Mouse (Mus musculus): ENCODE data around the gene Omp.

The Omp gene

DNA sequence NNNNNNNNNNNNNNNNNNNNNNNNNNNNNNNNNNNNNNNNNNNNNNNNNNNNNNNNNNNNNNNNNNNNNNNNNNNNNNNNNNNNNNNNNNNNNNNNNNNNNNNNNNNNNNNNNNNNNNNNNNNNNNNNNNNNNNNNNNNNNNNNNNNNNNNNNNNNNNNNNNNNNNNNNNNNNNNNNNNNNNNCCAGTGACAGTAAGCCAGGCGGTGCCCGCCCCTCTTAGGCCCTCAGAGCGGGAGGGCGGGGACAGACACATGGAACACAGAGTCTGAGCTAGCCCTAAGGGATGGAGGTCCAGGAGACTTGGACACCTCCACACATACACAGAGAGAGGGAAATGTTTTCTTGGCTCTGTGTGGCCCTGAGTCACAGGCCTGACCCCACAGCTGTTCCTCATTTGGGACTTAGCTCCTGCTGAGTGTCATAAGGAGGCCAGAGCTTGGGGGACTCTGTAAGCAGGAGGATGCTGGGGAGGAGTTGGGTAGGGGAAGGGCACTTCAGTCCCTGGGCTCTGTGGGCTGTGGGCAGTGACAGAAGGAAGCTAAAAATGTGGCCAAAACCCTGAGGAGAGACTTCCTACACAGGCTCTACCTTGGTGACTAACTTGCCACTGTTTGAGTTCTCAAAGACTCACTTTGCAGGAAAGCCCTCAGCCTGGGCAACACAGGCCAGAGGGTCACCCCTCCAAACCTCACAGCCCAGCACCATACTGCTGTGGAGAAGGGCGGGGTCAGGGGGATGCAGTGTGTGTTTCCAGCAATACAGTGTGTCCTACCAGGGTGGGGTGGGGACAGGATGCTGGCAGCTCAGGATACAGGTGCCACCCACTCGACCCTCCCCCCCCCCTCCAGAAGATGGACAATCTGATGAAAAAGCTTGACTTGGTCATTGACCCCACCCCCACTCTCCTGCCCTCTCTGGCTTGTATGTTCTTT is 26.1 kb upstream of the Omp start:
- no peak for DNase-seq (ENCODE audit: low spot score)

DNA sequence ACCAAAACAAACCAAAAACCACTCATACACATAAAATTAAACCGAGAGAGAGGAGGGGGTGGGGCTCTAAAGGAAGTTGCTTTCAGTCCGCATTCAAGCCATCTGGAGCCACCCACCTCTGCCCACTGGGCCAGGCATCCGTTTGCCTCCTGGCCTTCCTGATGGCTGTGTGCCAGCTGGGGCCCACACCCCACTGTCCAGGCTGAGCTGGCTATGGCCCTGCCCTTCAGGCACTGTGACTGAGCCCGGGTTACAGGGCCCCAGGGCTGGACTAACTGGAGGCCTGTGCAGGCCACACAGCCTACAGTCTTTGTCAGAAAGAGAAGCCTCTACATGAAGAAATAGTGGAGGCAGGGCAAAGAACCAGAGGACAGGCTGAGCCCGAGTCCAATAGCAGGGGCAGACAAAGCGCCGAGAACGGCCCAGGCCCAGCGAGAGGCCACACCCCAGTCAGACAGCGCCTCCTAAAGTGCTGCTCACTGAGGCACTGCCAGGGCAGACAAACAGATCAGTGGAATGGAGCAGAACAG is 19.8 kb upstream of the Omp start:
- no peak for DNase-seq (ENCODE audit: low spot score)

DNA sequence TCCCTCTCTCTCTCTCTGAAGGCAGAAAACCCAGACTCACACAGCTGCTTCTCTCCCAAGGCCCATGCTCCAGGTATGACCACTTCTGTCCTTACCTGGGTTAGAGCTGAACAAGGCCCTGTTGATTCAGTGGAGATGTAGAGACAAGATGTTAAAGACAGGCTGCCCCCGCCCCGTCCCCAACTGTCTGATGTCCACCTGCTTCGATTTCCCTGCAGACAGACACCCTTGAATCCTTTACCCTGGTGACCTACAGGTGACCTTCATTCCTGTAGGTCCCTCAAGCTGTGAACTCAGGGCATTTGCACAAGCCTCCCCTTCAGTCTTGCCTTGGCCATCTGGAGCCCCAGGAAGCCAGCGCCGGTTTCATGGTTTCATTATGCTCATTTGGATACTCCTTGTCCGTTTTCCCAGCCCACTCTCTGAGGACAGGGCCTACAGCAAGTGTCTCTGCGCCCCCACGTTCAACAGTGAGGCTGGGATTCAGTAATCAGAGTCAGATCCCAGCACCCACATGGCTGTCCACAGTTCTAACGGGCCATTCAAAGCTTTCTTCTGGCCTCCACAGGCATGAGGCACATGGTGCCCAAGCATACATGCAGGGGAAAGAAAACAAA is 19.2 kb upstream of the Omp start:
- no peak for DNase-seq (ENCODE audit: low spot score)

DNA sequence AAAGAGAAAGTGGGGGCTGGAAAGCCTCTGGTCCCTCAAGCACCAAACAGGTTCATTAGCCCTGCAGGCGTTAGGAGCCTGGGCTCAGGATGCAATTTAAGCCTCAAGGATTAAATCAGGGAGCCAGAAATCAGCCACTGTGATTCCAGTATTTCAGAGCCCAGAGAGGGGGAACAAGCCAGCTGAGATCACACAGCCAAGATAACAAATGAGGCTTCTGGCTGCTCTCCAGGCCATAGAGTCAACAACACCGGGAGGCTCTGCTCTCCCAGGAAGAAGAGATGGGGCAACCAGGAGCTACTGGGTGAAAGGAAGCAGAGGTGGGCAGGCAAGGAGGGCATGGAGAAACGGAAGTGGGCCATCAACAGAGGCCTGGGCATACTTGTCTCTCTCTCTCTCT is 18.4 kb upstream of the Omp start:
- no peak for DNase-seq (ENCODE audit: low spot score)

DNA sequence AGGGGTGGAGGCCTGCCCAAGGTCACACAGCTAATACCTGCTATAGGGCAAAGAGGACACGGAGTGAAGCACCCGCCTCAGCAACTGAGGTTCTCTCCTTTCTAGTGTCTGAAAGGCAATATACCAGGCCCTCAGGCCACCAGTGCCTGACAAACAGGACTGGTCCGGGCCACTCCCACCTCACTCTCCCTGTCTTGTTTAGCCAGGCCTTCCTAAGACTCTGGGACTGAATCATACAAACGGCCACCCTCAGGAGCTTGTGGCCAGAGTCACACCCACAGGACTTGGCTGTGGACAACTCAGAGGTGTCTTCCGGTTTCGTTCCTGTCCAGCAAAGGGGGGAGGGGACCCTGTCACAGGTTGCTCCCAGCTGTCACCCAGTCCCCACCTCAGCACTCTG is 16.9 kb upstream of the Omp start:
- no peak for DNase-seq (ENCODE audit: low spot score)

DNA sequence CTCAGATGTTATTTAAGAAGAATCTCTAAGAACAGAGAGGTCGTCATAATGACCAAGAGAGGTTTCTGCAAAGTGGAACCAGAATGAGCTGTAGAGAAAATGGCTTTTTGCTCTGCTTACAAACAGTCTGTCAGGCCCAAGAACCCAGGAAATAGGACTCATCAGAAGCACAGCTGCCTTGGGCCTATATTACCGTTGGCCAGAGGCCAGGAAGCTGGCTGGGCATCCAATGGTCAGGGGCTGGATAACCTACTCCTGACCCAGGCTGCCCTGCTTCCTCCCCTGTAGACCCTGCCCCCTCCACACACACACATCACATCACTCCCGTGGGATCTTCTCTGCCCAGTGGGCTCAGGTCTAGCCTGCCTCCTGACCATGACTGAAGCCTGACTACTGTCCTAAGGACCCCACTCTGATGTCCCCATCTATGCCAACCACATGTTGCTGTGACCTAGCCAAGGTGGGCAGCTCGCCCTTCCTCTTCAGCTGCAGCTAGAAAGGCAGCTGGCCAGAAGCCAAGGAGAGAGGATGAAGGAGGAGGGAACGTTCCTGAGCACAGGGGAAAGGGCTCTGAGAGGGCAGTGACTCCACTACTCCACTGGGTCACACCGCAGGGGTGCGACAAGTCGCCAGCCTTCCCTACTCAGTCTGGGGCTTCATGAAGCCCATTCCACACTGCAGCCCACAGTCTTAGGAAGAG is 14.9 kb upstream of the Omp start:
- DNase-seq (ENCODE audit: low spot score) = no peak

DNA sequence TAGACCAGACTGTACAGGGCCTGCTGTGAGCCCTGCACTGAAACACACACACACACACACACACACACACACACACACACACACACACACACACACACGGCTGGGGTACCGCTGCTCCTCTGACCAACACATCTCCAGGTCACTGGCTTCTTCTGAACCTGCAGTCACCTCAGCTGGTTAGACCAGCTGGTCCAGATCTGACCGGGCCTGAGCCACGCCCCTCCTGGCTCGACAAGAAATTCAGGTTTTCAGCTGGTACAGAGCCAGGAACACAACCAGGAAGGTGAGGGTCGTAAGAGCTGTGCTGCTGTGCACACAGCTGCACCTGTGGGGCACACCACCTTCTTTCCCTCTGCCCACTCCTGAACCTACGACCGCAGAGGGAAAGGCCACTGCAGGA is 13.2 kb upstream of the Omp start:
- no peak for DNase-seq (ENCODE audit: low spot score)

DNA sequence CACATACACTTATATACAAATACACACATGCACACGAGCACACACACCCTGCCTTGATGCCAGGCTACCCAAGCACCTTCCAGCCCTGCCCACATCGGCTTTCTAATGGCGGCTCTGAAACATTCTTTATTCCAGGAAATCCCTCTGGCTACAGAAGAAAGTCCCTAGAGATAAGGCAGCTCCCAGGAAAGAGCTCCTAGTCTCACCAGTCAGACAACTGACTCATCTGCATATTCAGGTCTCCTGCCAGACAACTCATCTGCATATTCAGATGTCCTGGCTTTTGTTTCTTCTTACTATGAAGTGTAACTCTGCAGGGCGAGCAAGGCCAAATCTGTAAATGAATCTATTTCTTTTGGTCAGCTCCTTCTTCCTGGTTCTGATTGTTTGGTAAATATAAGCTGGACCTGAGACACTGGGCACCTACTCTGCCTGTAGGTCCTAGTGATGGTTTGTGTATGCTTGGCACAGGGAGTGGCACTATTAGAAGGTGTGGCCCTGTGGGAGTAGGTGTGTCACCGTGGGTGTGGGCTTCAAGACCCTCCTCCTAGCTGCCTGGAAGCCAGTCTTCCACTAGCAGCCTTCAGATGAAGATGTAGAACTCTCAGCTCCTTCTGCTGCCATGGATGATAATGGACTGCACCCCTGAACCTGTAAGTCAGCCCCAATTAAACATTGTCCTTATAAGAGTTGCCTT is 12.5 kb upstream of the Omp start:
- DNase-seq (ENCODE audit: low spot score) = no peak

DNA sequence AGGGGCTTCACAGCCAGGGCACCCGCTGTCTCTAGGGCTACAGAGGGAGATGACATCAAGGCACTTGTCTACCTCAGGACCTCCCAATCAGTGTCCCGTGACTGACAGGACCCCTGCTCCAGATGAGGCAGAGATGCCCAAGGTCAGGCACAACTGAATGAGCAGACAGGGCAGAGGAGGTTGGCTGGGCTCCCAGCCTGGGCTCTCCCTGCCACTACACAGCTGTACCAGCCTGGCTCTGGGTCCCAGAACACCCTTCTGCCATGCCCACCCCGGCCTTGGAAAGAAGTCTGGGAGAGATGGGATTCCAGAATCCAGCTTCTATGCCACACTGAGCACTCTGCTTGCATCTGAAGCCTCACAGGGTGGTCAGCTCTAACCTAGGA is 11.0 kb upstream of the Omp start:
- DNase-seq (ENCODE audit: low spot score) = no peak

DNA sequence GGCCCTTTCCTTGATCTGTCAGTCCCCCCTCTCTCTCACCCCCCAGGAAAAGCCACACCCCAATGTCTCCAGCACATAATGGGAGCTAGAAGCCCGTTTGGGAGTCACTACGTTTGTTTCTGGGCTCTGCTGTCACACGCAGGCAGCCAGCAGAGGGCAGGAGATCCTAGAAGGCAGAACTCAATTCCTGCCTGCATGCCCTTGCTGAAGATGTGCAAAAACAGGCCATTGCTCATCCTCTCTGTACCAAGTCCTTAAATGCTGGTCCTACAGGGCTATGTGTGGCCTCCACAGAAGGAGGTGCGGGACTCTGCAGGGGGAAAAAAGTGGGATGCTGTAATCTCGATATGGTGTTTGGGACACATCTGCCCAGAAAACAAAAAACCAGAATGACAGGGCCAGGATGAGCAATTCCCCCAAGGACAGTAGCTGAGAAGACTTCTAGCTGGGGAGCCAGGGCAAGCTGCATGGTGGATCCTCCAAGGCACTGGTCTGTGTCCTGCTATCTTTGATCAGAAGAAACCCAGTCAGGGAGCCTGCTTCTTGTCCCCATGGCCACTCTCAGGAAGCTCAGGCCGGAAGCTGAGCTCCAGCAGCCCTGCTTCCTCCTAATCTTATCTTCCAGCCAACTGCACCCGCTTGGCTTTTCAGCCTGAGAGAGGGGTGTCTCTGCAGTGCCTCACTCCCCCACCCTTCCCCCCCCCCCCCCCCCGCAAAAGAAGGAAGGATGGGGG is 10.4 kb upstream of the Omp start:
- DNase-seq (ENCODE audit: low spot score) = peak; percentile 82

DNA sequence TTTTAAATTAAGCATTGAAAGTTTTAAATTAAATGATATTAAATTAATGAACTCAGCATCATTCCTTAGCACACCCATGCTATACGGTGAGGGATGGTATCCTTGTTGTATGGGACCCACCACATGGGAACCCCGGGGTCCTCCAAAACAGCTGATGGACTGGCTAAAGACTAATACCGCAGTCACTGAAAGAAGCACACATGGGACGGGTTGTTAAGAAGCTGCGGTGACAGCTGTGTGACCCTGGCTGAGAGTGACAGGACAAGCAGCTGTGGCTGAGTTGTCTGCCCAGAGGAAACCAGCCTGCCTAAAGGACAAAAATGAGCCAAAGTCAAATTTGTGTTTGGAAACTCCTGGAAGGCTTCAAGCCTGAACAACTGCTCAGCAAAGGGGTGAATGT is 8.6 kb upstream of the Omp start:
- no peak for DNase-seq (ENCODE audit: low spot score)

DNA sequence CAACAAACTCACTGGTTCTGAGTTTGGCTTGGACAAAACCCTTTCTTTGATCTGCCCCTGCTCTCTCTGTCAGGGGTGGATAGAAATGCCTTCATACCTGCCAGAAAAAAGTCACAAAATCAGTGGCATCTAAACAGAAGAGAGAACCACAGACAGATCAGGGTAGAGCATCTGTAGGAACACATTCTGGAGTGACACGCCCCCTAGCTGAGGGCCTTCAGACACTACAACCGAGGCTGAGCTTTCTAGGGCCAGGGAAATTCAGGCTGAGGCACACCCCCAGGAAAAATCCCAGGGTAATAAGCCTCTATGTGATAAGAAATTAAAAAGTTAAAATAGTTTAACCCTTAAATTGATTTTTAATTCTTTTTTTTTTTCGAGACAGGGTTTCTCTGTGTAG is 8.0 kb upstream of the Omp start:
- DNase-seq (ENCODE audit: low spot score) = no peak

DNA sequence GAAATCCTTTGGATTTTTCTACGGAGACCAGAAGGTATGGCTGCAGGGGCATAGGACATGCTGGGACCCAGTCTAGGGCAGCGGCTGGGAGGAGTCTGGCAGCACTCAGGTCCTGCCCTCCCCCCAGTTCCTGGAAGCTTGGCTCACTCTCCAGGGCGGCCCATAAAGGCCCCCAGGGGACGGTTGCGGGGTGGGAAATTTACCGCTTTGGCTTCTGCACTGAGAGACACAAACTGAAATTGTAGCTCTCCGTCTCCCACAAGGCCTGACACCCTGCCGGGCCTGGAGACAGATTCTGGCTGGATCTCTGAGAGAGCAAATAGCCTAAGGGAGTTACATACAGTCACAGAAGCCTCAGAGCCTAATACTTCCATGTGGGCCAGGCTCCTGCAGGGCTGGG is 7.1 kb upstream of the Omp start:
- DNase-seq (ENCODE audit: low spot score) = no peak

DNA sequence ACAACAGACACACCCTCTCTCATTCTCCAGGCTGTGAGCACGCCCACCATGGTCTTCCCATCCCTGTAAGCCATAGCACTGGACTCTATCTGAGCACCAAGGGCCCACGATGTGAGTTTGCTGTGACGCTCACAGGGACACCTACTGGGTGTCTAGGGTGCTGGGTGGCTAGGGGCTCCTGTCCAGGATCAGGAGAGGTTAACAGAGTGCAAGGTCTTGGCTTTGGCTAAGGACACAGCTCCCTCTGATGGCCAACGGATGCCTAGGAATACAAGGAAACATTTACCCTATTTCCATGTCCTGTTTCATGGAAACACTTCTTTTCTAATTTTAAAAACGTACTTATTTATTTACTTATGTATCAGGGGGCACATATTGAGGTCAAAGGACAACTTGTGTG is 5.2 kb upstream of the Omp start:
- DNase-seq (ENCODE audit: low spot score) = no peak

DNA sequence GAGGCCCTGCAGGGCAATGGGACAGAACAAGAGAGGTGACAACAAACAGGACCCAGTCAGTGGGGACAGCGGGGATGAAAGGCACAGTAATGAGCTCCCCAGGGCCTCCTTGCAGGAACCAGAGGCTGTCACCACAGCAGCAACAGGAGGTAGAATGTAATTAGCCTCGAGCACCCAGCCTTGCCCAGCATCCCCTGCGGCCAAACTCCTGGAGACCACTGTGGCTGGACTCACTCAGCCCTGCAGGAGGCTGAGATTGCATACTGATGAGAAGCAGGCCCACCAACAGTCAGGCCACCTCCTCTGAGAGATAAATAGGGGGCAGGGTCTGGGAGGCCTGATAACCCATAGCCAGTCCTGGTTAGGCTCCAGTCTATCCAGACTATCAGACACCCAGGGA is 4.5 kb upstream of the Omp start:
- no peak for DNase-seq (ENCODE audit: low spot score)

DNA sequence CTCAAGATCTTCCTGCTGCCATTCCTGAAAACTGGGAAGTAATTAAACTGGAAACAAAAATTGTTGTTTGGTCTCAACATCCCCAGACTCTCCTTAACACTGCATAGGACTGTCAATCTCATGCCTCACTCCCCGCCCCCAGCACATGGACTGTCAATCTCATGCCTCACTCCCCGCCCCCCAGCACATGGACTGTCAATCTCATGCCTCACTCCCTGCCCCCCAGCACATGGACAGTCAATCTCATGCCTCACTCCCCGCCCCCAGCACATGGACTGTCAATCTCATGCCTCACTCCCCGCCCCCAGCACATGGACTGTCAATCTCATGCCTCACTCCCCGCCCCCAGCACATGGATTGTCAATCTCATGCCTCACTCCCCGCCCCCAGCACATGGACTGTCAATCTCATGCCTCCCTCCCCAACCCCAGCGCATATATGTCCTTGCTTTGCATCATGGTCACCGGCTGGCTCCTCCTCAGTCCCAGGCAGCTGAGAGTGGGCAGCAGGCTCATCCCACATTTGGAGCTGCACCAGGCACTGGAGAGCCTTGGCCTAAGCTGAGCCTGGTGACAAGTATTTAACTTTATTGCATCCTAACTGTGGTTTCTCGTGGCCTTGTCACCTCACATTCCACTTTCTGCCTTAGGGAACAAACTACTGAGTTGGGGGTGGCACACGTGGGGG is 3.6 kb upstream of the Omp start:
- DNase-seq (ENCODE audit: low spot score) = no peak

DNA sequence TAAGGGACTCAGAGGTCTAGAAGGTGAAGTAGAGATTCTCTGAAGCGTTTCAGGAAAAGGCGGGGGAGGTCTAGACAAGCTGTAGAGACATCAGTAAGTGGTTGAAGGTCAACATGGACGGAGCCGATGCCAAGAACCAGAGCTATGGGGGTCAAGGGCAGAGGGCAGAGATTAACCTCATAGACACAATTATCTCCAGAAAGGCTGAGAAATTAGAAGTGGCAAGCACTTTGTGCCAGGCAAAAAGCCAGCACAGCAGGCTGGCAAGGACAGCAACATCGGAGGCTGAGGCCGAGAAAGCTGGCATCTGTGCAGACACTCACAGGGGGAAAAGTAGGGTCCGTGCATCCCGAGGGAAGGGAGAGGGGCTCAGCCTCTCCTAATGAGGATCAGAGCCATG is 2.5 kb upstream of the Omp start:
- no peak for DNase-seq (ENCODE audit: low spot score)

DNA sequence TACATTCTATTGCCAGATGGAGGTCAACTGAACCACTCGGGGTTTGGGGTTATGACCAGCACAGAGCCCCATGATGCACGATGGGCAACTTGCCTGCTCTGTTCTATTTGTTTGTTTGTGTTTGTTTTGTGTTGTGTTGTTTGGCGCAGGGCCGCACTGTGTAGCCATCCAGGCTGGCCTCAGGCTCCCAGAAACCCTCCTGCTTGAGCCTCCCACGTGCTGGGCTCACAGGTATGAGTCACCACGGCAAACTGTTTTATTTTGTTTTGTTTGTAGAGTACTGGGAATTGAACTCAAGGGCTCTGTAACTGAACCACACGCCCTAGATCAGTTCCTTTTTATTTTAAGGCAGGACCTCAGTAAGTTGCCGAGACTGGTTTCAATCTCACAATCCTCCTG is 1.1 kb upstream of the Omp start:
- DNase-seq (ENCODE audit: low spot score) = no peak

DNA sequence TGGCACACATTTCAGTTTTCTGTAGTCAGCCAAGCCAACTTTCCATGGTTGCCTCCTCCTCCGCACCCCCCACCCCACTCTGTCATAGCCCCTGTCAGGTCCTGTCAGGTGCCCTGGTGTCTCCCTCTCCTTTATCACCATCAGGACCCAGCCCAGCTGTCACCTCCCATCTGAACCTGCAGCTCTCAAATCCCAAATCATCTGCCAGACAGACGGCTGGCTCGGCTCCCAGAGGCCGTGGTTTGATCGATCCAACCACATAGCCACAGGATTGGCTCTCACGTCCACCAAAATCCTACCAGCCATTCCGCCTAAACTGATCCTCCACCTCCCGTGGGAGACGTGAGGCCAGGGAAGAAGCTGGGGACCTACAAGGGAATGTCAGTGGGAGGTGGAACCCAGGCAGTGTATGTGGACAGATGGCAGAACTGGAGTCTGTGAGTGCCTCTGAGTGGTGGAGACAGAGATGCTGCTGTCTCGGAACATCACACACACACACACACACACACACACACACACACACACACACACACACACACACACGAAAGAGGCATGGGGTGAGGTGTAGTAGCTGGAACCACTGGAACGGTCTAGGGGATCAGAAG is 642 bp upstream of the Omp start:
- DNase-seq (ENCODE audit: low spot score) = no peak

DNA sequence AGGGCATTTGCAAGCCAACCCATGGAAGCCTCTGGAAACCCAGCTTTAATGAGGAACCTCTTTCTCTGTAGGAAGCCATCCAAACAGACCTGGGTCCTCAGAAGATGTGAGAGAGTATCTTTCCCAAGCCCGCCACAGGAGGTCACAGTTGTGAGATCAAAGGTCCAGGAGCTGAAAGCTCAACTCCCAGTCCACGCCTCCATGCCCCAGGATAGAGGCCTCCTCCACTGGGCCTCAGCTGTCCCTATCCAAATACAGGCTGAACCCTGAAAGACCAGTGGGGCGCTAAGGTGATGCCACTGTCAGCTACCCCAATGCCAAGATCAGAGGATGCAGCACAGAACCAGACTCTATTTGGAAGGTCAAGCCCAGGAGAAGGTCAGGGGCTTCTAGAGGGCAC is 2.7 kb downstream of the Omp start:
- no peak for DNase-seq (ENCODE audit: low spot score)

DNA sequence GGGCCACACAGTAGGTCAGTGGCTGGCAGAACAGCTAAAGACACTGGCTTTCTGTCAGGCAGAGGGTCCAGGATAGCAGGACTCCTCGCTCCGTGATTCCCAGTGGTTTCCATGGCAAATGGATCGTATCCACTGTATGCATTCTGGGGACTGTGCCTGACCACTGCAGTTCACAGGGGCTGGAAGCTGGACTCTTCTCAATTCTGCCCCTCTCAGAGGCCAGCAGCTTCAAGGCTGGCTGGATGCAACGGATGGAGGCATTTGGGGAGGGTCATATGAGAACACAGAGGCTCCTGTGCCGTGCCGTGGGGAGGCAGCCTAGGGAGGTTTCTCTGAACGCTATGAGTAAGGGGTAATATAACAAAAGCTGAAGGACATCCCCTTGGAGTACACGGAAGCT is 3.1 kb downstream of the Omp start:
- no peak for DNase-seq (ENCODE audit: low spot score)

All from layer of hippocampus, adult 11-12 months (tissue).